Mouse (Mus musculus) left cerebral cortex, adult 11 months (tissue): ENCODE measurements around the gene Dchs2.

Experiments
- DNase-seq: peaks from one replicate; pipeline ENCODE4 v3.0.0; 2022; ENCODE audit warnings: low spot score

Dchs2 gene

GRCm38 (mm10) chr3:83251899-83252298 is 124.2 kb downstream of the Dchs2 start:
- no peak for DNase-seq

- no peak for DNase-seq
Measured at GRCm38 (mm10) chr3:83259421-83259820, 131.7 kb downstream of the Dchs2 start.

GRCm38 (mm10) chr3:83266009-83266408 is 138.3 kb downstream of the Dchs2 start:
- no peak for DNase-seq

GRCm38 (mm10) chr3:83270228-83270627 is 142.5 kb downstream of the Dchs2 start:
- DNase-seq = no peak

- DNase-seq = no peak
Measured at GRCm38 (mm10) chr3:83270982-83271381, 143.2 kb downstream of the Dchs2 start.

GRCm38 (mm10) chr3:83273555-83274244 is 146.0 kb downstream of the Dchs2 start:
- DNase-seq = peak; percentile 60

GRCm38 (mm10) chr3:83275703-83276102 is 148.0 kb downstream of the Dchs2 start:
- no peak for DNase-seq

- DNase-seq = no peak
Measured at GRCm38 (mm10) chr3:83283882-83284281, 156.1 kb downstream of the Dchs2 start.

- peak; percentile 24 for DNase-seq
Measured at GRCm38 (mm10) chr3:83286975-83287405, 159.2 kb downstream of the Dchs2 start.

GRCm38 (mm10) chr3:83288118-83288840 is 160.5 kb downstream of the Dchs2 start:
- DNase-seq = no peak

- no peak for DNase-seq
Measured at GRCm38 (mm10) chr3:83290482-83290881, 162.7 kb downstream of the Dchs2 start.

GRCm38 (mm10) chr3:83290953-83291352 is 163.2 kb downstream of the Dchs2 start:
- DNase-seq = no peak

GRCm38 (mm10) chr3:83299783-83300382 is 172.1 kb downstream of the Dchs2 start:
- DNase-seq = no peak

GRCm38 (mm10) chr3:83303876-83304275 is 176.1 kb downstream of the Dchs2 start:
- no peak for DNase-seq

GRCm38 (mm10) chr3:83345928-83346327 is 218.2 kb downstream of the Dchs2 start:
- no peak for DNase-seq

- DNase-seq = no peak
Measured at GRCm38 (mm10) chr3:83368500-83369068, 240.8 kb downstream of the Dchs2 start.

- no peak for DNase-seq
Measured at GRCm38 (mm10) chr3:83369871-83370270, 242.1 kb downstream of the Dchs2 start.

GRCm38 (mm10) chr3:83374333-83374732 is 246.6 kb downstream of the Dchs2 start:
- DNase-seq = no peak

- DNase-seq = no peak
Measured at GRCm38 (mm10) chr3:83376834-83377233, 249.1 kb downstream of the Dchs2 start.
